Mouse (Mus musculus) liver, embryonic 14.5 days (tissue): Measurements from ENCODE around the gene Inca1. TPM values are rescaled to one million over a fixed set of nuclear protein-coding genes. Genes with fewer than 3 reads are reported as not detected.
A peak's percentile ranks its signal among the peaks of the same experiment; 100 is the strongest.

ENCODE experiments used
- ATAC-seq: fragments of 200-750 bp; cut with Nextera tagmentation; 2 replicates; pipeline ENCODE4 v1.8.0; 2017; ENCODE audit warnings: moderate number of reproducible peaks, mild to moderate bottlenecking, moderate library complexity; ENCODE audit not compliant: insufficient read depth
- DNase-seq, 3 experiments: peaks; one replicate each; pipeline ENCODE4 v3.0.0-alpha.2; 2012 to 2013; ENCODE audit warnings: low read depth in 3 of 3, low spot score in 3 of 3
- H3K27ac ChIP-seq: fragments of 300-500 bp; sonication (generic); 2 replicates; pipeline ENCODE4 v1.5.1; 2014; ENCODE audit warnings: moderate library complexity, mild to moderate bottlenecking, control low read depth, inconsistent platforms
- H3K27me3 ChIP-seq: fragments of 300-500 bp; sonication (generic); 2 replicates; pipeline ENCODE4 v1.6.1; 2014; ENCODE audit warnings: mild to moderate bottlenecking, low read length, moderate library complexity; ENCODE audit not compliant: control insufficient read depth, insufficient read depth
- H3K36me3 ChIP-seq: fragments of 300-500 bp; sonication (generic); replicated peaks from 2 replicates; pipeline ENCODE4 v1.6.1; 2014; ENCODE audit warnings: low read depth; ENCODE audit not compliant: control insufficient read depth, insufficient read depth
- H3K4me1 ChIP-seq, 2 experiments: fragments of 200-500 bp in 1 of 2; fragments of 300-500 bp in 1 of 2; sonication (generic) in 1 of 2; replicated peaks; 2 replicates each; pipeline ENCODE4 v1.6.1; 2012 to 2014; ENCODE audit warnings: antibody characterized with exemption in 1 of 2, inconsistent platforms in 1 of 2, low read length in 1 of 2; ENCODE audit not compliant: control insufficient read depth in 2 of 2, insufficient read depth in 2 of 2
- H3K4me2 ChIP-seq: fragments of 300-500 bp; sonication (generic); 2 replicates; pipeline ENCODE4 v1.6.1; 2014; ENCODE audit warnings: low read depth, mild to moderate bottlenecking, control low read depth, moderate library complexity
- H3K4me3 ChIP-seq, 2 experiments: fragments of 200-500 bp in 1 of 2; fragments of 300-500 bp in 1 of 2; sonication (generic) in 1 of 2; 2 replicates each; pipeline ENCODE4 v1.5.1; 2012 to 2014; ENCODE audit warnings: low read depth in 2 of 2, low read length in 2 of 2, mild to moderate bottlenecking in 2 of 2, control low read depth in 1 of 2, inconsistent platforms in 1 of 2, moderate library complexity in 1 of 2; ENCODE audit not compliant: insufficient read depth in 1 of 2
- H3K9ac ChIP-seq: fragments of 300-500 bp; sonication (generic); replicated peaks from 2 replicates; pipeline ENCODE4 v1.6.1; 2014; ENCODE audit warnings: mild to moderate bottlenecking, control low read depth, moderate library complexity
- H3K9me3 ChIP-seq: fragments of 300-500 bp; sonication (generic); 2 replicates; pipeline ENCODE4 v1.6.1; 2016; ENCODE audit warnings: low read length, mixed read lengths; ENCODE audit not compliant: control insufficient read depth
- CTCF ChIP-seq: IDR thresholded peaks from 2 replicates; pipeline ENCODE4 v1.5.1; 2016; ENCODE audit warnings: antibody characterized with exemption, low read depth, control low read depth
- EP300 ChIP-seq: IDR thresholded peaks from 2 replicates; pipeline ENCODE4 v1.6.1; 2016; ENCODE audit warnings: antibody characterized with exemption, low read depth
- WGBS: fragments of 180-500 bp; shearing (Covaris S2); extraction: QIAGEN DNeasy Blood & Tissue Kit; methylation state at CpG from one replicate; pipeline ENCODE4 v1.1.7; 2014; ENCODE audit not compliant: insufficient replicate concordance; 5-methylcytosine and 5-hydroxymethylcytosine counted together
- polyA plus RNA-seq, 2 experiments: library from polyadenylated mRNA; depleted of rRNA in 1 of 2; stranded (reverse) in 1 of 2; unstranded in 1 of 2; fragments of >200 nt; fragmentation: Nextera tagmentation in 1 of 2; extraction: Ambion mirVana in 1 of 2; gene quantifications; 2 replicates each; pipeline versions ENCODE4 v1.2.1 to v1.2.3; 2012 to 2014

Inca1 gene
- polyA plus RNA-seq, 2 experiments, result 0.63 to 0.71 TPM

DNA sequence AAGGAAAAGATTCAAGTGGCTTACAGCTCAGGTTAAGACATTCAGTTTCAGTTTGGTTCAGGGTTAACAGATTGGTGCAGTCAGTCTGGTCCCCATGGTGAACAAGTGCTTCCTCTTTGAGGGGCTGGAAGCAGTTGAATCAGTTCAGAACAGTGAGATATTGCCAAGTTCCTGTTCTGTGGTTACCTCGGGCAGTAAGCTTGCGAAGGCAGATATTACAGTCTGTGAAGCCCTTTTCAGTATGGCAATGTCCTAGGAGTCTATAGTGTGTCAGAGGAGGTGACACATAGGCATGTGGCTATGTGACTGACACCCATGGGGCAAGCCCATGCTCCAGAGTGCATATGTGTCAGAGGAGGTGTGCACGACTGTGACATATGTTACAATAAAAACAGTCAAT, 20.6 kb upstream of the Inca1 start:
- Histone ChIP-seq H3K27me3 (no peaks in the 10 kb centered on the region), H3K36me3 (no peaks in the 10 kb centered on the region), H3K9ac (no peak overlapping the region), H3K4me3 (no peak overlapping the region), H3K4me1 (no peaks in the 10 kb centered on the region), H3K9me3 (no peaks in the 10 kb centered on the region), H3K27ac (no peak overlapping the region), H3K4me2 (no peak overlapping the region)
- DNase-seq (peak in 1 of 3 experiments; percentile 44), ATAC-seq (no peak)
- 31% methylated on average over 3 of the region's 3 CpGs for WGBS
- TF ChIP-seq EP300 (no peak), CTCF (no peak)

- Histone ChIP-seq H3K4me1 (no peaks in the 10 kb centered on the region), H3K27ac (no peak overlapping the region), H3K27me3 (no peaks in the 10 kb centered on the region), H3K9ac (no peak overlapping the region), H3K9me3 (no peaks in the 10 kb centered on the region), H3K4me3 (no peak overlapping the region), H3K36me3 (no peaks in the 10 kb centered on the region), H3K4me2 (no peak overlapping the region)
- DNase-seq (no peak), ATAC-seq (no peak)
- TF ChIP-seq EP300 (no peak), CTCF (no peak)
- WGBS, result 53% methylated on average over 5 of the region's 5 CpGs
These were observed 18.5 kb upstream of the Inca1 start for GRCm38 (mm10) chr11:70718481-70718880.

- 62% methylated on average over 6 of the region's 6 CpGs for WGBS
- H3K9ac ChIP-seq, result no peak overlapping the region
- H3K9me3 ChIP-seq, result no peaks in the 10 kb centered on the region
- TF ChIP-seq CTCF (no peak), EP300 (no peak)
- H3K4me2 ChIP-seq, result no peak overlapping the region
- no peaks in the 10 kb centered on the region for H3K27me3 ChIP-seq
- no peak overlapping the region for H3K4me3 ChIP-seq
- no peaks in the 10 kb centered on the region for H3K36me3 ChIP-seq
- ATAC-seq (no peak), DNase-seq (no peak)
- H3K4me1 ChIP-seq, result no peaks in the 10 kb centered on the region
- H3K27ac ChIP-seq, result no peak overlapping the region
These were observed 15.9 kb upstream of the Inca1 start for GRCm38 (mm10) chr11:70715832-70716231.

DNA sequence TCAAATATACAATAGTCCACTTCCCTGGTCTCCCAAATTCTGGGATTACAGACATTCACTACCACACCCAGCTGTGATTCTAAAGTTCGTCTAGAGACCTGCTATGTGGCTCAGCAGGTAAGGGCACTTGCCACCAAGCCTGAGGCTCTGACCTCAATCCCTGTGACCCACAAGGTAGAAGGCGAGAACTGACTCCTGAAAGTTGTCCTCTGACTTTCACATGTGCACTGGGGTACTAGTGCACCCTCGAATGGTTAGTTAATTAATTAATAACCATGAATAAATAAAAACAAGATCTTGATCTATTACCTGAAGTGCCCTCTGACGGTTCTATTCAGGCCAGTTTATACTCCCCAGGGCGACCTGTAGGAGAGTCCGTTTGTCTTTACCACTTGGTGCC, 13.3 kb upstream of the Inca1 start:
- no peak for TF ChIP-seq EP300
- no peak for TF ChIP-seq CTCF
- H3K9ac ChIP-seq, result no peak overlapping the region
- H3K9me3 ChIP-seq, result no peaks in the 10 kb centered on the region
- no peak overlapping the region for H3K4me2 ChIP-seq
- no peaks in the 10 kb centered on the region for H3K36me3 ChIP-seq
- H3K4me1 ChIP-seq, result no peaks in the 10 kb centered on the region
- ATAC-seq (no peak), DNase-seq (no peak)
- no peak overlapping the region for H3K27ac ChIP-seq
- H3K27me3 ChIP-seq, result no peaks in the 10 kb centered on the region
- 58% methylated on average over 6 of the region's 6 CpGs for WGBS
- no peak overlapping the region for H3K4me3 ChIP-seq

GRCm38 (mm10) chr11:70711026-70711425, 11.1 kb upstream of the Inca1 start:
- TF ChIP-seq CTCF (no peak), EP300 (no peak)
- H3K27ac ChIP-seq, result no peak overlapping the region
- H3K9me3 ChIP-seq, result no peaks in the 10 kb centered on the region
- H3K4me2 ChIP-seq, result no peak overlapping the region
- H3K4me3 ChIP-seq, result no peak overlapping the region
- WGBS, result 77% methylated on average over 10 of the region's 10 CpGs
- no peaks in the 10 kb centered on the region for H3K27me3 ChIP-seq
- H3K9ac ChIP-seq, result no peak overlapping the region
- H3K4me1 ChIP-seq, result no peaks in the 10 kb centered on the region
- H3K36me3 ChIP-seq, result no peaks in the 10 kb centered on the region
- no peak for ATAC-seq
- no peak for DNase-seq

GRCm38 (mm10) chr11:70706127-70706526, 6.2 kb upstream of the Inca1 start:
- peaks cover 1% of the 10 kb centered on the region for H3K27me3 ChIP-seq
- WGBS, result 63% methylated on average over 3 of the region's 3 CpGs
- no peak overlapping the region for H3K9ac ChIP-seq
- no peak overlapping the region for H3K27ac ChIP-seq
- no peak overlapping the region for H3K4me3 ChIP-seq
- no peak overlapping the region for H3K4me2 ChIP-seq
- no peaks in the 10 kb centered on the region for H3K9me3 ChIP-seq
- no peaks in the 10 kb centered on the region for H3K4me1 ChIP-seq
- TF ChIP-seq EP300, result no peak
- no peak for TF ChIP-seq CTCF
- DNase-seq (no peak), ATAC-seq (no peak)
- H3K36me3 ChIP-seq, result no peaks in the 10 kb centered on the region
